Mouse (Mus musculus) heart, adult 2 months (tissue): Measurements from ENCODE around the gene Tspan12. TPM values are rescaled to one million over a fixed set of nuclear protein-coding genes. Genes with fewer than 3 reads are reported as not detected.

Experiments used
- DNase-seq, 2 experiments: peaks; one replicate each; pipeline ENCODE4 v3.0.0; 2021
- H3K27ac ChIP-seq: fragments of 200-600 bp; 2 replicates; pipeline ENCODE4 v1.8.1; 2022
- H3K27me3 ChIP-seq: fragments of 200-500 bp; 2 replicates; pipeline ENCODE4 v1.6.1; 2012; ENCODE audit warnings: mild to moderate bottlenecking, low read length, inconsistent platforms, mixed read lengths; ENCODE audit not compliant: control insufficient read depth, insufficient read depth
- H3K36me3 ChIP-seq: fragments of 200-500 bp; 2 replicates; pipeline ENCODE4 v1.6.1; 2012; ENCODE audit warnings: low read length, inconsistent platforms; ENCODE audit not compliant: control insufficient read depth, insufficient read depth
- H3K4me1 ChIP-seq: fragments of 200-500 bp; 2 replicates; pipeline ENCODE4 v1.6.1; 2011; ENCODE audit warnings: low read length; ENCODE audit not compliant: control insufficient read depth, insufficient read depth
- H3K4me3 ChIP-seq: fragments of 200-600 bp; 2 replicates; pipeline ENCODE4 v1.8.1; 2022
- H3K79me2 ChIP-seq: fragments of 200-500 bp; replicated peaks from 2 replicates; pipeline ENCODE4 v1.6.1; 2012; ENCODE audit warnings: mild to moderate bottlenecking, inconsistent platforms, low read length, moderate library complexity, mixed read lengths; ENCODE audit not compliant: control insufficient read depth, insufficient read depth
- H3K9ac ChIP-seq: fragments of 200-500 bp; 2 replicates; pipeline ENCODE4 v1.6.1; 2012; ENCODE audit warnings: low read depth, mild to moderate bottlenecking, control low read depth, inconsistent platforms, low read length, mixed read lengths
- CTCF ChIP-seq: fragments of 200-600 bp; IDR thresholded peaks from 2 replicates; pipeline ENCODE4 v1.8.1; 2022; ENCODE audit warnings: antibody characterized with exemption, mild to moderate bottlenecking, moderate library complexity
- EP300 ChIP-seq: fragments of 200-500 bp; IDR thresholded peaks from 2 replicates; pipeline ENCODE4 v1.6.1; 2011; ENCODE audit warnings: low read depth, low read length, control low read depth; ENCODE audit not compliant: insufficient read depth
- POLR2A ChIP-seq: fragments of 200-500 bp; IDR thresholded peaks from 2 replicates; pipeline ENCODE4 v1.6.1; 2011; ENCODE audit warnings: mild to moderate bottlenecking, low read depth, low read length, control low read depth; ENCODE audit not compliant: insufficient read depth
- WGBS: fragments of 180-500 bp; shearing (Covaris S2); methylation state at CpG from one replicate; pipeline ENCODE4 v1.1.7; 2018; 5-methylcytosine and 5-hydroxymethylcytosine counted together
- intact Hi-C: fragments of 180-260 bp; cut with DNase I; formaldehyde crosslinking; loops from one replicate; pipeline ENCODE4 v1.15.1; 2025
- polyA plus RNA-seq: library from polyadenylated mRNA; depleted of rRNA; stranded (reverse); fragments of >200 nt; gene quantifications from 2 replicates; pipeline ENCODE4 v1.2.3, GENCODE M21; 2012
- total RNA-seq, 2 experiments: library from RNA; stranded (reverse); gene quantifications; 2 replicates each; pipeline ENCODE4 v1.2.3; 2021

Gene Tspan12
- total and polyA plus RNA-seq, 3 experiments: 18.6 to 79.0 (median 65.3) TPM

GRCm38 (mm10) chr6:21828001-21828400 lies 24.3 kb downstream of the Tspan12 start:
- WGBS: 92% methylated on average over 7 of the region's 7 CpGs
- H3K4me3 ChIP-seq: no peak overlapping the region
- no peaks in the 10 kb centered on the region for H3K79me2 ChIP-seq
- H3K27me3 ChIP-seq: no peaks in the 10 kb centered on the region
- H3K27ac ChIP-seq: no peak overlapping the region
- peaks cover 9% of the 10 kb centered on the region for H3K36me3 ChIP-seq
- H3K4me1 ChIP-seq: peaks cover 5% of the 10 kb centered on the region
- DNase-seq: no peak
- TF ChIP-seq CTCF (no peak), POLR2A (no peak), EP300 (no peak)
- no peak overlapping the region for H3K9ac ChIP-seq
- intact Hi-C loops: no loop called here

- 79% methylated on average over 7 of the region's 7 CpGs for WGBS
- no peak for DNase-seq
Measured at GRCm38 (mm10) chr6:21823694-21824093, 28.6 kb downstream of the Tspan12 start.

DNA sequence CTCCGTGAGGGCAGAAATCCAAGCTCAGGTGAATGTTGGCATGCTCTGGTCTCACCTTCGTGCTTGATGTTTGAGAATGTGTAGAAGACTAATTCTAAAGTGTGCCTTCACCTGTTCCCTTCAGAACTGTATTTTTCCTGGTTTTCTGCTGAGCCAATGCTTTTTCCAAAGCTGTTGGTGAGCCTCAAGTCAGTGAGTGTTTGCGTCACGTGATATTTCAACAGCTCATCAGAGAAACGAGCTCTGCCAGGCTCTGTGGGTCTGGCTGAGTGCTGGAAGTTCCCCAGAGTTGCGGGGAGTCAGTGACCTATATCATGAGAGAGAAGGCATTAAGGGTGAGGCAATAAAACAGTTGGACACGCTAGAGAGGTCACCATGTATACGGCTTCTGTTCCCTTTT lies 29.0 kb downstream of the Tspan12 start:
- peak in 1 of 2 experiments; percentile 59 for DNase-seq
- H3K27ac ChIP-seq: peak overlapping the region; percentile 24
- intact Hi-C loops: no loop called here
- WGBS: 51% methylated on average over 8 of the region's 8 CpGs
- TF ChIP-seq CTCF (no peak), POLR2A (no peak), EP300 (no peak)
- no peaks in the 10 kb centered on the region for H3K79me2 ChIP-seq
- H3K27me3 ChIP-seq: no peaks in the 10 kb centered on the region
- peaks cover 2% of the 10 kb centered on the region; the same call in 1 of the 2 replicates for H3K36me3 ChIP-seq
- peak overlapping the region; percentile 2; the same call in 1 of the 2 replicates for H3K4me3 ChIP-seq
- no peak overlapping the region; the same call in 1 of the 2 replicates for H3K9ac ChIP-seq
- peaks cover 1% of the 10 kb centered on the region for H3K4me1 ChIP-seq

More at GRCm38 (mm10) chr6:21823694-21824093, 28.6 kb downstream of the Tspan12 start:
- Histone ChIP-seq H3K4me1 (peaks cover 3% of the 10 kb centered on the region), H3K79me2 (no peaks in the 10 kb centered on the region), H3K27ac (peak overlapping the region; percentile 24; the same call in 1 of the 2 replicates), H3K9ac (no peak overlapping the region; the same call in 1 of the 2 replicates), H3K4me3 (no peak overlapping the region; the same call in 1 of the 2 replicates), H3K27me3 (no peaks in the 10 kb centered on the region), H3K36me3 (peaks cover under 1% of the 10 kb centered on the region; the same call in 1 of the 2 replicates)
- intact Hi-C loops: no loop called here
- no peak for TF ChIP-seq EP300
- TF ChIP-seq POLR2A: no peak
- TF ChIP-seq CTCF: no peak

- Histone ChIP-seq H3K79me2 (no peaks in the 10 kb centered on the region), H3K27me3 (no peaks in the 10 kb centered on the region), H3K36me3 (peaks cover 2% of the 10 kb centered on the region; the same call in 1 of the 2 replicates), H3K27ac (peak overlapping the region; percentile 24), H3K4me3 (peak overlapping the region; percentile 2; the same call in 1 of the 2 replicates), H3K9ac (no peak overlapping the region), H3K4me1 (peaks cover 1% of the 10 kb centered on the region)
- 26% methylated on average over 7 of the region's 7 CpGs for WGBS
- DNase-seq: no peak
- intact Hi-C loops: no loop called here
- TF ChIP-seq EP300 (no peak), POLR2A (no peak), CTCF (no peak)
Measured at GRCm38 (mm10) chr6:21822721-21823134, 29.6 kb downstream of the Tspan12 start.

DNA sequence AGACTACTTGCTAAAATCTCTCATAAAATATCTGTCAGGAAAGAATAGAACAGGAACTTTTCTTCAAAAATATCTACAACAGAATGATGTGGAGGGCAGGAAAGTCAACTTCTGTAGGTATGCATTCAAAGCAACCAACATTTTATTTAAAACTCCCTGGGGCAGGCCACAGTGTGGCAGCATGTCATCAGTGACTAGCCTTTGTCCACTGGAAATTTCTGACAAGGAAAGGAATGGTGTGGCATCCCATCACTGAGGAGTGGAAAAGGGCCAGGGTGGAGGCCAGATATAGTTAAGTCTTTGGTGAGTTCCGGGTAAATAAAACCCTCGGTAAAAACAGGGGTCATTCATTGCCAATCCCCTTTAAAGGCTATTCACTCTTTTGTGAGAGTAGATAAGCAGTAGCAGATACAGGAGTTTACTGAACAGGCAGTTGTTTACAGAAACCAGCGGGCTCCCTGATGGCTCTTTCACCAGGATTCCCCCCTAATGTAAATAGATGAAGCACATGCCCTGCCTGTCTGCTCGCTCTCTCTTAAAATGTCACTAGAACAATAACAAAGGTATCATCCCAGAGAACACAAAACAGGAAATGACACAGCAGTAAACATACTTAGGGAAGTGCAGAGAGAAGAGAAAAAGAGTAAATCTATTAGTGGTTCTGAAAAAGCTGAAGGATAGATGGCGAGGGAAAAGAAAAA lies 34.1 kb downstream of the Tspan12 start:
- WGBS: 34% methylated on average over 5 of the region's 5 CpGs
- no peak overlapping the region for H3K9ac ChIP-seq
- H3K36me3 ChIP-seq: peaks cover 2% of the 10 kb centered on the region; the same call in 1 of the 2 replicates
- peak in 1 of 2 experiments; percentile 23 for DNase-seq
- H3K27ac ChIP-seq: peak overlapping the region; percentile 45
- no peaks in the 10 kb centered on the region for H3K27me3 ChIP-seq
- no peaks in the 10 kb centered on the region for H3K4me1 ChIP-seq
- intact Hi-C loops: no loop called here
- no peaks in the 10 kb centered on the region for H3K79me2 ChIP-seq
- peak; percentile 66 for TF ChIP-seq CTCF
- no peak for TF ChIP-seq EP300
- no peak overlapping the region for H3K4me3 ChIP-seq

DNA sequence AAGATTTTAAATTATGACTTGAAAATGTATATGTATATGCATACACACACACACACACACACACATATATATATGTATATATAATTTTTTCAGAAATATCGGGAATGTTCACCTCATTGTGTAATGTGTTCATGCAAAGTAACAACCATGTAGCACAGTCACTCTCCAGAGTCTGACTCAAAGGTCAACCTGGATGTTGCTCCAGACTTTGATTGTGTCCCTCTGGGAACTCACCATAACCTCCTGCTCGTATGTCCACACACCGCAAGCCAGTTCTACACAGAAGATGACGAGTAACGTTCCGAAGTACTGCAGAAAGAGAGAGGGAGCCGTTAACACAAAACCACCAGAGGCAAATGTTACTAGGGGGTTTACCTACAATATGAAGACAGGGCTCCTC lies 46.3 kb downstream of the Tspan12 start:
- TF ChIP-seq EP300: no peak
- Histone ChIP-seq H3K4me3 (no peak overlapping the region), H3K4me1 (peaks cover 5% of the 10 kb centered on the region), H3K79me2 (no peaks in the 10 kb centered on the region), H3K36me3 (peaks cover 4% of the 10 kb centered on the region; the same call in 1 of the 2 replicates), H3K27me3 (no peaks in the 10 kb centered on the region), H3K27ac (no peak overlapping the region), H3K9ac (no peak overlapping the region)
- no peak for DNase-seq
- WGBS: 93% methylated on average over 7 of the region's 7 CpGs
- intact Hi-C loops: loop anchor here (5.0 kb wide), 1 partner anchor 166 kb away; no protein-coding TSS in a partner anchor
